Mouse (Mus musculus): ENCODE data around the gene Tldc1.

- TF ChIP-seq CTCF (IDR thresholded peaks at IDR 0.05; ENCODE audit: extremely low read depth, insufficient read length, insufficient replicate concordance, low read depth, low read length) (no peak), POLR2A (IDR thresholded peaks at IDR 0.05; ENCODE audit: low read depth, low read length) (no peak)
These were observed 33.7 kb upstream of the Tldc1 start for GRCm38 (mm10) chr8:119811925-119812324.
